Mouse (Mus musculus) forebrain, embryonic 13.5 days (tissue): Measurements from ENCODE around the gene Lmbr1l. TPM values are rescaled to one million over a fixed set of nuclear protein-coding genes. Genes with fewer than 3 reads are reported as not detected.
A peak's percentile ranks its signal among the peaks of the same experiment; 100 is the strongest.

Experiments
- ATAC-seq: fragments of 200-750 bp; cut with Nextera tagmentation; 2 replicates; pipeline ENCODE4 v1.8.0; 2017
- H3K27ac ChIP-seq: fragments of 300-500 bp; sonication (generic); 2 replicates; pipeline ENCODE4 v1.5.1; 2015; ENCODE audit warnings: inconsistent platforms, mild to moderate bottlenecking, moderate library complexity
- H3K27me3 ChIP-seq: fragments of 300-500 bp; sonication (generic); 2 replicates; pipeline ENCODE4 v1.6.1; 2015; ENCODE audit warnings: mild to moderate bottlenecking, inconsistent platforms
- H3K36me3 ChIP-seq: fragments of 300-500 bp; sonication (generic); 2 replicates; pipeline ENCODE4 v1.6.1; 2015; ENCODE audit warnings: mild to moderate bottlenecking, inconsistent platforms; ENCODE audit not compliant: poor library complexity, severe bottlenecking
- H3K4me1 ChIP-seq: fragments of 300-500 bp; sonication (generic); 2 replicates; pipeline ENCODE4 v1.6.1; 2015; ENCODE audit warnings: inconsistent platforms
- H3K4me2 ChIP-seq: fragments of 300-500 bp; sonication (generic); 2 replicates; pipeline ENCODE4 v1.6.1; 2015; ENCODE audit warnings: inconsistent platforms, mild to moderate bottlenecking, moderate library complexity
- H3K4me3 ChIP-seq: fragments of 300-500 bp; sonication (generic); 2 replicates; pipeline ENCODE4 v1.5.1; 2015; ENCODE audit warnings: mild to moderate bottlenecking, inconsistent platforms
- H3K9ac ChIP-seq: fragments of 300-500 bp; sonication (generic); 2 replicates; pipeline ENCODE4 v1.6.1; 2015; ENCODE audit warnings: mild to moderate bottlenecking, inconsistent platforms
- H3K9me3 ChIP-seq: fragments of 300-500 bp; sonication (generic); replicated peaks from 2 replicates; pipeline ENCODE4 v1.6.1; 2016; ENCODE audit warnings: inconsistent platforms
- WGBS: fragments of 180-500 bp; shearing (Covaris S2); methylation state at CpG from one replicate; pipeline ENCODE4 v1.1.7; 2015; 5-methylcytosine and 5-hydroxymethylcytosine counted together
- polyA plus RNA-seq: library from polyadenylated mRNA; unstranded; fragments of >200 nt; fragmentation: Nextera tagmentation; extraction: Ambion mirVana; gene quantifications from 2 replicates; pipeline ENCODE4 v1.2.1, GENCODE M21; 2015

The Lmbr1l gene
- polyA plus RNA-seq, 1 experiment from 2014 or later: 39.8 TPM

GRCm38 (mm10) chr15:98891907-98892606, 26.0 kb downstream of the Lmbr1l start:
- WGBS: 50% methylated on average over 6 of the region's 6 CpGs
- Histone ChIP-seq H3K4me1 (peaks cover 27% of the 10 kb centered on the region), H3K27ac (no peak overlapping the region), H3K4me3 (no peak overlapping the region), H3K9ac (no peak overlapping the region), H3K4me2 (no peak overlapping the region), H3K9me3 (no peaks in the 10 kb centered on the region), H3K36me3 (no peaks in the 10 kb centered on the region), H3K27me3 (peaks cover 60% of the 10 kb centered on the region)
- ATAC-seq: peak; percentile 59; the same call in 1 of the 2 replicates

GRCm38 (mm10) chr15:98891198-98891742, 26.8 kb downstream of the Lmbr1l start:
- H3K4me2 ChIP-seq: peak overlapping the region; percentile 33
- H3K27me3 ChIP-seq: peaks cover 52% of the 10 kb centered on the region
- no peak overlapping the region for H3K4me3 ChIP-seq
- no peaks in the 10 kb centered on the region for H3K9me3 ChIP-seq
- H3K36me3 ChIP-seq: no peaks in the 10 kb centered on the region
- WGBS: 9% methylated on average over 19 of the region's 19 CpGs
- peaks cover 27% of the 10 kb centered on the region for H3K4me1 ChIP-seq
- ATAC-seq: no peak
- no peak overlapping the region for H3K9ac ChIP-seq
- no peak overlapping the region for H3K27ac ChIP-seq

DNA sequence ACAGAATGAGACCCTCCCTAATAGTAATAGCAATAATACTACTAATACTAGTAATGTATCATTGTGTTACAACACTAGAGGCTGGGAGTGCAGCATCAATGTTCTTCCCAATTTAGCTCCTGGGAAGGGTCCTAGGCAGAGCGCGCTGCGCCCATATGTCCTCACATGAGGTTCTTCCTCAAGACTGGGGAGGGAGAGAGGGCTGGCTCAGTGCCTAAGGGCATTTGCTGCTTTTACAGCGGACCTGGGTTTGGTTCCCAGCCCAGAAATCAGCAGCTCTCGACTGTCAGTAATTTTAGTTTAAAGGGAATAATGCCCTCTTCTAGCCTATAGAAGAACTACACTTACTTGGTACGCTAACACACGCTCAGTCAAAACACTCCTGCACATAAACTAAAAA, 30.5 kb downstream of the Lmbr1l start:
- H3K36me3 ChIP-seq: no peaks in the 10 kb centered on the region
- no peak overlapping the region for H3K27ac ChIP-seq
- 82% methylated on average over 7 of the region's 7 CpGs for WGBS
- H3K4me1 ChIP-seq: no peaks in the 10 kb centered on the region
- no peak overlapping the region for H3K4me2 ChIP-seq
- no peak overlapping the region for H3K9ac ChIP-seq
- ATAC-seq: no peak
- no peak overlapping the region for H3K4me3 ChIP-seq
- H3K9me3 ChIP-seq: no peaks in the 10 kb centered on the region
- H3K27me3 ChIP-seq: peaks cover 15% of the 10 kb centered on the region

DNA sequence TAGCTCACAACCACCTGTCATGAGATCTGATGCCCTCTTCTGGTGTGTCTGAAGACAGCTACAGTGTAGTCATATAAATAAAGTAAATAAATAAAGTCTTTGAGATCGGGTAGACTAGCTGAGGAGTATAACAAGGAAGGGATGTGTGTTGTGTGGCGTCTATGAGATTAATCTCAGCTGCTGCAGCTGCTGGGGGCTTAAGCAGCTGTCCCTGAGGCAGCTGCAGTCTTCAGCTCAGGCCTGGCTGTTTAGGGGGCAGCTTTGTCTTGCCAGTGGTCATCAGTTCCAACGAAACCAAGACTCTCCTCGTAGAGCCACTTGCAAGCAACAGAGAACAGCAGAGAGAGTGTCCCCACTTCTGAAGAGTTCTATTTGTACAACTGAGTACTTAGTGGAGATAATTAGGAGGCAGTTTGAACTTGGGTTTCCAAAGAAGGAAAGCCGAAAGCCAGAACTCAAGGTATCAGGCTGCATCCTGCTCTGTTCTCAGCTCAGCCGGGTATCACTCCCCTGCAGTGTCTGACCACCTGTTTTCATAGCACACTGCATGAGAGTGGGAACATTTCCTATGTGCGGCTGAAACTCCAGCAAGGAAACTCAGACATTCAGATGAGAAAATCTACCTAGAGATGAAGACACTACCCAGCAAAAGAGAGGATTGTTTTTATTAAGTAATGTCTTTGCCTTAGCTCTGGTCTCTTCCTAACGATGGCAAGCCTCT, 31.2 kb downstream of the Lmbr1l start:
- no peak overlapping the region for H3K4me3 ChIP-seq
- H3K9me3 ChIP-seq: no peaks in the 10 kb centered on the region
- no peaks in the 10 kb centered on the region for H3K4me1 ChIP-seq
- no peak overlapping the region for H3K4me2 ChIP-seq
- 74% methylated on average over 8 of the region's 8 CpGs for WGBS
- H3K27me3 ChIP-seq: peaks cover 10% of the 10 kb centered on the region
- no peak overlapping the region for H3K9ac ChIP-seq
- no peak for ATAC-seq
- no peaks in the 10 kb centered on the region for H3K36me3 ChIP-seq
- H3K27ac ChIP-seq: no peak overlapping the region

- peaks cover 13% of the 10 kb centered on the region for H3K4me1 ChIP-seq
- WGBS: 88% methylated on average over 1 of the region's 1 CpGs
- H3K36me3 ChIP-seq: no peaks in the 10 kb centered on the region
- no peaks in the 10 kb centered on the region for H3K9me3 ChIP-seq
- no peak overlapping the region for H3K27ac ChIP-seq
- H3K27me3 ChIP-seq: no peaks in the 10 kb centered on the region; the same call in 1 of the 2 replicates
- no peak overlapping the region for H3K4me2 ChIP-seq
- ATAC-seq: no peak
- H3K4me3 ChIP-seq: no peak overlapping the region
- no peak overlapping the region for H3K9ac ChIP-seq
Observed at GRCm38 (mm10) chr15:98884106-98884505, 33.9 kb downstream of the Lmbr1l start.

DNA sequence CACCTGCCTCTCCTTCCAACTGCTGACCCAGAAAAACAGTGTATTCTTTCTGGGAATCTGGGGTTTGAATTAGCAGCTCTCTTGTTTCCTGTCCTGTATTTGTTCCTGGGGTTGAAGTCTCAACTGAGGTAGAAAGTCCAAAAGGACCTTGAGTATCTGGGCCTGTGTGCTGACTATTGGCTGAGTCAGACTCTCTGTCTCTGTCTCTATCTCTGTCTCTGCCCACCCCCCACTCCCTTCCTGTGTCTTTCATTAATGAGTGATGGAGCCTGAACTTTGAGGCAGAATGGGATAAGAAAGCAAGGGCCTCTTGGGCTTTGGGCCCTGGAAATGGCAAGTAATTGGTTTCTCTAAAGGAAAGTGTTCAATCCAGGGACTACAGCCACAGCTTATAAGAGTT, 34.4 kb downstream of the Lmbr1l start:
- Histone ChIP-seq H3K4me2 (no peak overlapping the region), H3K36me3 (no peaks in the 10 kb centered on the region), H3K9me3 (no peaks in the 10 kb centered on the region), H3K4me1 (peaks cover 13% of the 10 kb centered on the region), H3K9ac (no peak overlapping the region), H3K4me3 (no peak overlapping the region), H3K27ac (no peak overlapping the region), H3K27me3 (no peaks in the 10 kb centered on the region; the same call in 1 of the 2 replicates)
- no peak for ATAC-seq

DNA sequence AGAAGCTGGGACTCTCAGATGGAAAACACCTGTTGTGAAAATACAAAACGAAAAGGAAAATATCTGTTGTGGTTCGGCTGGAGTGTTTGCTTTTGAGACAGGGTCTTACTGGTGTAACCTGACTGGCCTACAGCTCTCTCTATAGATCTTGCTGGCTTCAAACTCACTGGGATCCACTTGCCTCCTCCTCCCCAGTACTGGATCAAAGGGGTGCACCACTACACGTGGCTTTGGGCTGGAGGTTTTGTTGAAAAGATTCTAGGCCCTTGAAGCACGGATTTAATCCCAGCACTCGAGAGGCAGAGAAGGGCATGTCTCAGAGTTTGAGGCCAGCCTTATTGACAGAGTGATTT, 36.4 kb downstream of the Lmbr1l start:
- Histone ChIP-seq H3K27ac (peak overlapping the region; percentile 68), H3K4me1 (peaks cover 13% of the 10 kb centered on the region), H3K9me3 (no peaks in the 10 kb centered on the region), H3K9ac (0 out of 2 replicates have a peak overlapping the region, but pooled peaks have one; percentile 1), H3K4me3 (peak overlapping the region; percentile 63), H3K27me3 (no peaks in the 10 kb centered on the region; the same call in 1 of the 2 replicates), H3K36me3 (no peaks in the 10 kb centered on the region), H3K4me2 (peak overlapping the region; percentile 82)
- ATAC-seq: peak; percentile 60; the same call in 1 of the 2 replicates
- 1% methylated on average over 5 of the region's 5 CpGs for WGBS

DNA sequence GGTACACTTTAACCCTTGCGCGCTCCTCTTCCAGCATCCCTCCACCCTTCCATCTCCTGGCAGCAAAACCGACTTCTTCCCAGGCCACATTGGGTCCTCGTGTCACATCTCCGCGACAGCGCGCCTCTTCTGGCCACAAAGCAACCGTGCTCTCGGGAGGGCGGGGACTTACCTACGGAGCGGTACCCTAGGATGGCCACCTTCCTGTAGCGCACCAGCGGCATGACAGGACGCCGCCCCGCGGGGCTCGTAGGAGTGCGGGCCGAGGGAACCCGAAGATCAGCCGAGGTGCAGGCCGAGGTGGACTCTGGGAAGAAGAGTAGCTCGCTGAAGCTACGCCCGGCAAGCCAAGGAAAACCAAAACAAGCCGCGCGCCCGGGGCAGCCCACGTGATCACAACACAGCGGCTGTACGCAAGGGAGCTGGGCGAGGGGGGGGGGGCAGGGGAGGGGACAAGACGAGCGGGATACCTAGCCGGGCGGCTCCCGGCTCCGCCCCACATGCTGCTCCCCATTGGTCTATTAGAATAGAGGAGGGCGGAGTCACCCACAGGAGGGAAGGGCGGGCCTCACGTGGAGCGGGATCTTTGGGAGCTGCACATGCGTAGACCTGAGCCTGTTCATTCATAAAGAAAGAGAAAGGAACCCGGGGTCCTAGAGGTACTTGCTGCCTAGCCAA, 36.9 kb downstream of the Lmbr1l start:
- Histone ChIP-seq H3K27ac (peak overlapping the region; percentile 79), H3K9me3 (no peaks in the 10 kb centered on the region), H3K4me3 (peak overlapping the region; percentile 63), H3K36me3 (no peaks in the 10 kb centered on the region), H3K4me2 (peak overlapping the region; percentile 82), H3K9ac (peak overlapping the region; percentile 78), H3K4me1 (peaks cover 13% of the 10 kb centered on the region), H3K27me3 (no peaks in the 10 kb centered on the region; the same call in 1 of the 2 replicates)
- ATAC-seq: peak; percentile 97
- under 1% methylated on average over 44 of the region's 48 CpGs for WGBS

GRCm38 (mm10) chr15:98877331-98877730, 40.7 kb downstream of the Lmbr1l start:
- no peaks in the 10 kb centered on the region for H3K27me3 ChIP-seq
- H3K36me3 ChIP-seq: no peaks in the 10 kb centered on the region
- H3K4me1 ChIP-seq: peaks cover 21% of the 10 kb centered on the region
- H3K27ac ChIP-seq: no peak overlapping the region
- H3K4me3 ChIP-seq: no peak overlapping the region
- WGBS: 14% methylated on average over 3 of the region's 3 CpGs
- H3K9ac ChIP-seq: no peak overlapping the region
- H3K4me2 ChIP-seq: no peak overlapping the region
- ATAC-seq: no peak
- no peaks in the 10 kb centered on the region for H3K9me3 ChIP-seq

- WGBS: under 1% methylated on average over 50 of the region's 51 CpGs
Observed at GRCm38 (mm10) chr15:98871916-98872888, 45.8 kb downstream of the Lmbr1l start.

More at GRCm38 (mm10) chr15:98871916-98872888, 45.8 kb downstream of the Lmbr1l start:
- no peaks in the 10 kb centered on the region for H3K9me3 ChIP-seq
- no peaks in the 10 kb centered on the region for H3K36me3 ChIP-seq
- H3K4me3 ChIP-seq: peak overlapping the region; percentile 99
- peak overlapping the region; percentile 98 for H3K27ac ChIP-seq
- peaks cover 38% of the 10 kb centered on the region for H3K4me1 ChIP-seq
- peak overlapping the region; percentile 99 for H3K9ac ChIP-seq
- H3K4me2 ChIP-seq: peak overlapping the region; percentile 97
- ATAC-seq: peak; percentile 88
- H3K27me3 ChIP-seq: no peaks in the 10 kb centered on the region
